Mouse (Mus musculus) spleen, adult 2 months (tissue): ENCODE results near the gene Tnik.

ENCODE experiments used
- CTCF ChIP-seq: fragments of 200-500 bp; IDR thresholded peaks from 2 replicates; pipeline ENCODE4 v1.5.1; 2011; ENCODE audit warnings: mild to moderate bottlenecking, inconsistent platforms; ENCODE audit not compliant: insufficient read depth, insufficient read length, insufficient replicate concordance; ENCODE audit errors: extremely low read depth
- POLR2A ChIP-seq: fragments of 200-500 bp; IDR thresholded peaks from 2 replicates; pipeline ENCODE4 v1.6.1; 2011; ENCODE audit warnings: low read depth, low read length, inconsistent platforms

GRCm38 (mm10) chr3:28540121-28540520, 277.1 kb downstream of the Tnik start:
- no peak for TF ChIP-seq POLR2A
- no peak for TF ChIP-seq CTCF
